Mouse (Mus musculus): ENCODE data around the gene Srsf6. TPM values are rescaled to one million over a fixed set of nuclear protein-coding genes. Genes with fewer than 3 reads are reported as not detected.

Gene Srsf6
- polyA plus RNA-seq, 1 experiment from 2014 or later: 73.7 TPM

DNA sequence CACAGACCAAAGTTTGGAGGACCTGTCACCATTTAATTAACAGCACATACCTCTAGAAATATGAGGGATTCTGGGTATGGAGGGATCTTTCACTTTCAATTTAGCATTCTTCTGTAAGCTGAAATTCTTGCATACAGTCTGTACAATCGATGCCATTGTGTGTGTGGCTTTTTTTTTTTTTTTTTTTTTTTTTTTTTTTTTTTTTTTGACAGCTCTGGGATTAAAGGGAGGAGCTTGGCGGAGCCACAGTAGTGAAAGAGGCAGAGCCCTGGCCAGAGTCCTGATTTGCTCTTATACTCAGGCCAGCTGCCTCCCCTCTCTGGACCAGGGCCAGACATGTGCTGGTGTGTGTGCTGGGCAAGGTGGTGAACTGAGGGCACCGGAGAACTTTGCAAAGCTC is 54.6 kb downstream of the Srsf6 start:
- Histone ChIP-seq H3K4me1 (ENCODE audit: control insufficient read depth, low read depth, low read length) (peaks cover 9% of the 10 kb centered on the region), H3K27ac (ENCODE audit: low read length) (0 out of 2 replicates have a peak overlapping the region, but pooled peaks have one; percentile 30), H3K4me2 (ENCODE audit: low read depth, low read length) (no peak overlapping the region), H3K4me3 (ENCODE audit: low read depth, low read length) (no peak overlapping the region), H3K9ac (ENCODE audit: low read depth, low read length) (no peak overlapping the region), H3K9me3 (replicated peaks; ENCODE audit: control insufficient read depth, low read length) (no peaks in the 10 kb centered on the region), H3K36me3 (ENCODE audit: control insufficient read depth, insufficient read depth) (no peaks in the 10 kb centered on the region), H3K27me3 (ENCODE audit: control insufficient read depth, insufficient read depth, low read depth, low read length) (no peaks in the 10 kb centered on the region)
- ATAC-seq (ENCODE audit: low read depth): peak; percentile 65
- 47% methylated on average over 3 of the region's 3 CpGs for WGBS (ENCODE audit: insufficient replicate concordance)

Other genes starting within 250 kb of the Srsf6 start
- 0.04 TPM in 1 of 2 replicates, not detected in the other for gene L3mbtl1, start 11.9 kb downstream of the Srsf6 start, polyA plus RNA-seq (2015; fragmentation: Nextera tagmentation; extraction: Ambion mirVana)
- gene Sgk2, start 55.8 kb downstream of the Srsf6 start, polyA plus RNA-seq (2015; fragmentation: Nextera tagmentation; extraction: Ambion mirVana): 4.6 and 5.8 TPM in 2 replicates
- 15.8 and 16.4 TPM in 2 replicates for gene Ift52, start 85.8 kb downstream of the Srsf6 start, polyA plus RNA-seq (2015; fragmentation: Nextera tagmentation; extraction: Ambion mirVana)
- gene Mybl2, start 123.2 kb downstream of the Srsf6 start, polyA plus RNA-seq (2015; fragmentation: Nextera tagmentation; extraction: Ambion mirVana): 37.8 and 39.5 TPM in 2 replicates
- 0.11 TPM in 1 of 2 replicates, not detected in the other for gene Gtsf1l, start 156.3 kb downstream of the Srsf6 start, polyA plus RNA-seq (2015; fragmentation: Nextera tagmentation; extraction: Ambion mirVana)

Data from liver, embryonic 16.5 days (tissue).